Mouse (Mus musculus) ES-E14 (cell line): ENCODE results near the gene Prrc2a.

Experiments
- HCFC1 ChIP-seq: IDR thresholded peaks from 2 replicates; pipeline ENCODE4 v1.6.1; 2012; ENCODE audit warnings: low read length, inconsistent platforms, borderline replicate concordance; ENCODE audit not compliant: insufficient read depth
- MAFK ChIP-seq: IDR thresholded peaks from 2 replicates; pipeline ENCODE4 v1.6.1; 2014; ENCODE audit warnings: mild to moderate bottlenecking, low read depth, low read length, inconsistent platforms; ENCODE audit not compliant: insufficient read depth
- ZC3H11A ChIP-seq: IDR thresholded peaks from 2 replicates; pipeline ENCODE4 v1.6.1; 2012; ENCODE audit warnings: low read depth, mild to moderate bottlenecking, inconsistent platforms, low read length, borderline replicate concordance

GRCm38 (mm10) chr17:35103221-35103690 is 61.4 kb downstream of the Prrc2a start:
- TF ChIP-seq ZC3H11A (no peak), HCFC1 (no peak), MAFK (no peak)
